Mouse (Mus musculus) forebrain, embryonic 11.5 days (tissue): ENCODE measurements around the gene Mapk14. TPM values are rescaled to one million over a fixed set of nuclear protein-coding genes. Genes with fewer than 3 reads are reported as not detected.

ENCODE experiments used
- ATAC-seq: fragments of 200-750 bp; cut with Nextera tagmentation; replicated peaks from 2 replicates; pipeline ENCODE4 v1.8.0; 2017; ENCODE audit warnings: moderate TSS enrichment; ENCODE audit not compliant: low FRiP score
- DNase-seq: peaks from one replicate; pipeline ENCODE4 v3.0.0-alpha.2; 2017; ENCODE audit warnings: low spot score
- H3K27ac ChIP-seq: fragments of 300-500 bp; sonication (generic); 2 replicates; pipeline ENCODE4 v1.5.1; 2014; ENCODE audit warnings: low read depth, low read length
- H3K27me3 ChIP-seq: fragments of 300-500 bp; sonication (generic); 2 replicates; pipeline ENCODE4 v1.6.1; 2014; ENCODE audit warnings: mild to moderate bottlenecking, low read length, mixed read lengths; ENCODE audit not compliant: control insufficient read depth, insufficient read depth
- H3K36me3 ChIP-seq: fragments of 300-500 bp; sonication (generic); 2 replicates; pipeline ENCODE4 v1.6.1; 2014; ENCODE audit warnings: mild to moderate bottlenecking, low read length, moderate library complexity, mixed read lengths; ENCODE audit not compliant: control insufficient read depth, insufficient read depth
- H3K4me1 ChIP-seq: fragments of 300-500 bp; sonication (generic); replicated peaks from 2 replicates; pipeline ENCODE4 v1.6.1; 2014; ENCODE audit warnings: low read length, mixed read lengths; ENCODE audit not compliant: control insufficient read depth, insufficient read depth
- H3K4me2 ChIP-seq: fragments of 300-500 bp; sonication (generic); 2 replicates; pipeline ENCODE4 v1.6.1; 2014; ENCODE audit warnings: low read depth, mild to moderate bottlenecking, low read length, moderate library complexity, mixed read lengths; ENCODE audit not compliant: severe bottlenecking
- H3K4me3 ChIP-seq: fragments of 300-500 bp; sonication (generic); 2 replicates; pipeline ENCODE4 v1.5.1; 2014; ENCODE audit warnings: low read depth, low read length
- H3K9ac ChIP-seq: fragments of 300-500 bp; sonication (generic); 2 replicates; pipeline ENCODE4 v1.6.1; 2014; ENCODE audit warnings: low read length
- H3K9me3 ChIP-seq: fragments of 300-500 bp; sonication (generic); 2 replicates; pipeline ENCODE4 v1.6.1; 2016; ENCODE audit warnings: low read length, mixed read lengths; ENCODE audit not compliant: control insufficient read depth
- WGBS: fragments of 180-500 bp; shearing (Covaris S2); extraction: QIAGEN DNeasy Blood & Tissue Kit; methylation state at CpG from one replicate; pipeline ENCODE4 v1.1.7; 2014; 5-methylcytosine and 5-hydroxymethylcytosine counted together
- polyA plus RNA-seq: library from polyadenylated mRNA; unstranded; fragments of >200 nt; fragmentation: Nextera tagmentation; extraction: Ambion mirVana; gene quantifications from 2 replicates; pipeline ENCODE4 v1.2.1, GENCODE M21; 2014

The Mapk14 gene
- polyA plus RNA-seq, 1 experiment from 2014 or later, result 51.7 TPM

GRCm38 (mm10) chr17:28694078-28694477, 2.9 kb downstream of the Mapk14 start:
- DNase-seq, result no peak
- H3K4me3 ChIP-seq, result no peak overlapping the region
- no peak for ATAC-seq
- no peak overlapping the region for H3K9ac ChIP-seq
- H3K4me1 ChIP-seq, result peaks cover 20% of the 10 kb centered on the region
- H3K9me3 ChIP-seq, result no peaks in the 10 kb centered on the region
- peaks cover 8% of the 10 kb centered on the region for H3K27me3 ChIP-seq
- no peaks in the 10 kb centered on the region for H3K36me3 ChIP-seq
- no peak overlapping the region for H3K27ac ChIP-seq
- 31% methylated on average over 2 of the region's 2 CpGs for WGBS
- H3K4me2 ChIP-seq, result no peak overlapping the region

GRCm38 (mm10) chr17:28694832-28695231, 3.7 kb downstream of the Mapk14 start:
- Histone ChIP-seq H3K27ac (no peak overlapping the region), H3K4me3 (no peak overlapping the region), H3K36me3 (no peaks in the 10 kb centered on the region), H3K9ac (no peak overlapping the region), H3K4me1 (peaks cover 13% of the 10 kb centered on the region), H3K4me2 (no peak overlapping the region), H3K27me3 (0 out of 2 replicates have a peak, but pooled peaks cover 2% of the 10 kb centered on the region), H3K9me3 (no peaks in the 10 kb centered on the region)
- ATAC-seq, result no peak
- no peak for DNase-seq
- 84% methylated on average over 4 of the region's 4 CpGs for WGBS

DNA sequence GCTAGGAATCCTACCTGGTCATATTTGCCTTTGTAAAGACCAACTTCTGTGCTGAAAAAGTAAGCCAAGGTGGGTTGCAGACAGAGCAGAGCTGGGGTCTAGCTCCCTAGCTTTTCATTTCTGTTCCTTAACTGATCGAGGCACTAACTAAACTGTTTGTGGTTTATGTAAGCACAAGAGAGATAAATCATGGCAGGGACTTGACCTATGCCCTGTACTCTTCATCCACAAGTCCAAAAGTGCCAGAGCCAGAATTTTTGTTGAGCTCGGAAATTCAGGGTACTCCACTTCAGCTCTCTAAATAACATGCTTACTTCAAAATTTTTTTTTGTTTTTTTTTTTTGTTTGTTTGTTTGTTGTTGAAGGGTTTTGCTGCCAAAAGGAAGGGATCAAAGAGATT, 5.5 kb downstream of the Mapk14 start:
- H3K4me3 ChIP-seq, result no peak overlapping the region
- DNase-seq, result no peak
- peaks cover 11% of the 10 kb centered on the region for H3K4me1 ChIP-seq
- no peaks in the 10 kb centered on the region for H3K36me3 ChIP-seq
- peak overlapping the region; percentile 20; the same call in 1 of the 2 replicates for H3K9ac ChIP-seq
- 70% methylated on average over 2 of the region's 2 CpGs for WGBS
- H3K9me3 ChIP-seq, result no peaks in the 10 kb centered on the region
- no peak for ATAC-seq
- no peak overlapping the region for H3K27ac ChIP-seq
- no peak overlapping the region for H3K4me2 ChIP-seq
- H3K27me3 ChIP-seq, result no peaks in the 10 kb centered on the region

DNA sequence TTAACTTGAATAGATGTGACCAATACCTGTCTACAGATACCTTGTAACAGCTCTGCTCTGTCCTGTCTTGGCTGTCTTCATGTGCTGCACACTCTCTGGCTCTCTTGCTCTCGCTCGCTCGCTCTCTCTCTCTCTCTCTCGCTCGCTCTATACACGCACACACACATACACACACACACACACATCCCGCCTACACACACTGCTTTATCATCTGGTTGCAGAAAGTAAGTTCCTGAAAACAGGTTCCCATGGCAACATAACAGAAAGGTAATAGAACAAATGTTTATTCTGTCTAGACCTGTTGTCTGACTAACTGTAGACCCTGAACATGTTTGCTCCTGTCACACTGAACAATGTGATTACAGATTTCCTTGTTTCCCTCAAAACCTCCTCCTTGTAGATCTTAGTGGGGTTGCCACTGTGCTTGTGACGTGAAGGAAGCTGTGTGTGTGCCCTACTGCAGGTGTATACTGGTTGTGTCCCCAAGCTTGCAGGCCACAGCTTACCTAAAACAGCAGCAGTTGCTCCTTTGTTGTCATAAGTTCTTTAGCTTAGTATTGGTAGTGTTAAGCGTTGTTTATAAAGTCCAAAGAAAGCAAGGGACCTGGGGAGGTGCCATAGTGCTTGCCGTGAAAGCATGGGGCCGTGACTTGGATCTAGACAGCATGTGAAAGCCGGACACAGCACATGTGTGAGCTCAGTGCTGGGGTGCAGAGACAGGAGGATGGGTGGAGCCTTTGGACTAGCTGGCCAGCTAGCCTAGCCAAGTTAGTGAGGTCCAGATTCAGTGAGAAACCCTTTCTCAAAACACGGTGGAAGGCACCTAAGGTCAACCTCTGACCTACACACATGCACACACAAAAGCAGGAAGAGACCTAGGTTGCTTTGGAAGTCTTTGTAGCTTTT, 6.4 kb downstream of the Mapk14 start:
- DNase-seq, result no peak

GRCm38 (mm10) chr17:28698245-28698644, 7.1 kb downstream of the Mapk14 start:
- Histone ChIP-seq H3K27me3 (no peaks in the 10 kb centered on the region), H3K27ac (no peak overlapping the region), H3K9me3 (no peaks in the 10 kb centered on the region), H3K36me3 (no peaks in the 10 kb centered on the region), H3K4me1 (peaks cover 9% of the 10 kb centered on the region), H3K9ac (no peak overlapping the region), H3K4me3 (no peak overlapping the region), H3K4me2 (no peak overlapping the region)
- DNase-seq (no peak), ATAC-seq (no peak)
- WGBS, result 36% methylated on average over 4 of the region's 4 CpGs

More for the DNA sequence above, 6.4 kb downstream of the Mapk14 start:
- no peak overlapping the region for H3K4me2 ChIP-seq
- no peaks in the 10 kb centered on the region for H3K27me3 ChIP-seq
- H3K9me3 ChIP-seq, result no peaks in the 10 kb centered on the region
- H3K36me3 ChIP-seq, result no peaks in the 10 kb centered on the region
- H3K4me1 ChIP-seq, result peaks cover 11% of the 10 kb centered on the region
- H3K4me3 ChIP-seq, result no peak overlapping the region
- no peak overlapping the region for H3K9ac ChIP-seq
- WGBS, result 85% methylated on average over 13 of the region's 13 CpGs
- no peak overlapping the region for H3K27ac ChIP-seq
- ATAC-seq, result no peak

- 90% methylated on average over 2 of the region's 2 CpGs for WGBS
Observed at GRCm38 (mm10) chr17:28698672-28699071, 7.5 kb downstream of the Mapk14 start.

DNA sequence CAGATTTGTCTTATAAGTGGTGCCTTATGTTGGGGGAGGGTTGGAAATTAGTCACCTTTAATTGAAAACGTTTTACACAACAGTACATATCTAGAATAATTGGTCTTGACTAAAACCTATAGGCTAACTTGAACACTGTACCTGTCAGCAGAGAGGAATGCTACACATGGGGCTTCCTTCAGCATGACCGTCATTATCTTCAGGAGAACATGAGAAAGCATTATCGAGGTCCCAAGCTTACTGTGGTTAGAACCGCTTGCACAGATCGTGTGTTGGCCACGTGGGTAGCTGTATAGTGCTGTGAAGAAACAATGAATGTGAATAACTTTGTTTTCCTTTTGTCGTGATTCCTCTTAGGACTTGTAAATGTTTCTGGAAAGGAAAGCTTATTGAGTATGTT, 8.7 kb downstream of the Mapk14 start:
- H3K4me2 ChIP-seq, result no peak overlapping the region
- H3K4me3 ChIP-seq, result no peak overlapping the region
- H3K9me3 ChIP-seq, result no peaks in the 10 kb centered on the region
- no peaks in the 10 kb centered on the region for H3K36me3 ChIP-seq
- no peak overlapping the region for H3K27ac ChIP-seq
- no peaks in the 10 kb centered on the region for H3K27me3 ChIP-seq
- 91% methylated on average over 7 of the region's 7 CpGs for WGBS
- ATAC-seq, result no peak
- H3K4me1 ChIP-seq, result peaks cover 9% of the 10 kb centered on the region
- H3K9ac ChIP-seq, result no peak overlapping the region
- no peak for DNase-seq

More at GRCm38 (mm10) chr17:28698672-28699071, 7.5 kb downstream of the Mapk14 start:
- H3K4me3 ChIP-seq, result no peak overlapping the region
- H3K9me3 ChIP-seq, result no peaks in the 10 kb centered on the region
- no peaks in the 10 kb centered on the region for H3K36me3 ChIP-seq
- H3K4me1 ChIP-seq, result peaks cover 9% of the 10 kb centered on the region
- H3K4me2 ChIP-seq, result no peak overlapping the region
- no peak for DNase-seq
- H3K9ac ChIP-seq, result no peak overlapping the region
- H3K27me3 ChIP-seq, result no peaks in the 10 kb centered on the region
- no peak overlapping the region for H3K27ac ChIP-seq
- ATAC-seq, result no peak

- no peak overlapping the region for H3K27ac ChIP-seq
- no peaks in the 10 kb centered on the region for H3K36me3 ChIP-seq
- H3K4me1 ChIP-seq, result peaks cover 9% of the 10 kb centered on the region
- H3K4me3 ChIP-seq, result no peak overlapping the region
- H3K9ac ChIP-seq, result no peak overlapping the region
- H3K27me3 ChIP-seq, result no peaks in the 10 kb centered on the region
- WGBS, result 93% methylated on average over 4 of the region's 4 CpGs
- H3K4me2 ChIP-seq, result no peak overlapping the region
- DNase-seq (no peak), ATAC-seq (no peak)
- H3K9me3 ChIP-seq, result no peaks in the 10 kb centered on the region
Observed at GRCm38 (mm10) chr17:28701171-28701570, 10.0 kb downstream of the Mapk14 start.

- ATAC-seq (no peak), DNase-seq (no peak)
- Histone ChIP-seq H3K9ac (no peak overlapping the region), H3K4me3 (no peak overlapping the region), H3K27ac (no peak overlapping the region), H3K27me3 (no peaks in the 10 kb centered on the region), H3K4me2 (no peak overlapping the region), H3K9me3 (no peaks in the 10 kb centered on the region), H3K4me1 (peaks cover 9% of the 10 kb centered on the region), H3K36me3 (no peaks in the 10 kb centered on the region)
- 88% methylated on average over 3 of the region's 3 CpGs for WGBS
Observed at GRCm38 (mm10) chr17:28701737-28702136, 10.6 kb downstream of the Mapk14 start.
